In the genomic region with DNA sequence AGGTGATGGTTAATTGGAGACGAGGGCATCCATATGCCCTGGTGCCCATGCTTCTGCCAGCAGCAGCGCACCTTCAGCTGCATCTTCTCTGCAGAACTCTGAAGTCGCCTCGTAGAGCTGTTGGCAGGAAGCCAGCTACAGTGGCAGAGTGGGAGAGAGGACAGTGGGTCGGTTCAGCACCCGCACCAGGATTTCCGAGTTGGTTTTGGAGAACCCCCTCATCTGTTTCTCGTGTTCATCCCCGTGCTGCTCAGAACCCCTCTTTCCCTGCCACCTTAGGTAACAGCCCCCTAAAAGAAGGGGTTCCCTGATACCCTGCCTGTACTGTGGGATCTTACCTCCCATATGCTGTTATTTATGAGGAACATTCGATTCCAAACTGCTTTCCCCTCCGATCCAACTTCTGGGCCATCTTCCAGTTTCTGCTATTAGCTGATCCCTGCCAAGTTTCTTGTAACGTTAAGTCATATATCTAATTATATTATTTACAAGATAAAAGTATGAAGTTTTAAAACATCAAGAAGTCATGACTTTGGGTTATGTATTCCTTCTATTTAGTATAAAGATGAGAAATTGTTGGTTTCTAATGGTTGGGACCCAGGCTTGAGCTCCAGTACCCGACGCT, we compare ENCODE assay signal across 13 mouse cellular contexts. TPM values are rescaled to one million over a fixed set of nuclear protein-coding genes. Genes with fewer than 3 reads are reported as not detected.
DNase-seq lines count a peak whose midpoint lies in the region; ATAC-seq and TF ChIP-seq lines count a peak whose summit lies in the region.
"Had no signal": no experiment of that assay in that cellular context is flagged by ENCODE, and none has a peak within 500 bp of the region (broad histone marks: within the 10 kb centered on the region; RNA-seq: fewer than 3 reads in every experiment).

No protein-coding gene starts in this region.

- no peaks in the 10 kb centered on the region for H3K27me3 ChIP-seq in kidney, postnatal 0 days (ENCODE audit: insufficient read depth, low read length)
- 0 out of 2 replicates have a peak, but pooled peaks cover 9% of the 10 kb centered on the region for H3K27me3 ChIP-seq in liver, postnatal 0 days (ENCODE audit: insufficient read depth, low read length)

- no peak for TF ChIP-seq POLR2A in lung, adult 2 months (IDR thresholded peaks at IDR 0.05; ENCODE audit: borderline replicate concordance, extremely low read depth, low read depth, low read length)

- peak; percentile 59 for DNase-seq in kidney, postnatal 0 days (ENCODE audit: low spot score)
- DNase-seq in kidney, postnatal 25 days: no peak
- DNase-seq in lung, postnatal 10 days: peak; percentile 23
- no peak for DNase-seq in lung, adult 2 months
- DNase-seq in layer of hippocampus, adult 9-11 months: peak; percentile 42
- DNase-seq in right cerebral cortex, postnatal 10 days (ENCODE audit: low spot score in 2 of 2): peak; percentile 56 to 66
- no peak for DNase-seq in liver, postnatal 0 days
- DNase-seq: cerebellum, adult 9-11 months; kidney, adult 11 months had no signal

- ATAC-seq in kidney, postnatal 0 days (replicated peaks; ENCODE audit: low FRiP score, low read depth): no peak
- ATAC-seq in liver, postnatal 0 days: no peak

- WGBS in kidney, postnatal 0 days: 67% methylated on average over 14 of the region's 14 CpGs
- WGBS in lung, adult 2 months: 60% methylated on average over 14 of the region's 14 CpGs
- 81% methylated on average over 14 of the region's 14 CpGs for WGBS in liver, postnatal 0 days (ENCODE audit: insufficient replicate concordance)

- no peak overlapping the region for H3K4me3 ChIP-seq in kidney, postnatal 0 days (replicated peaks; ENCODE audit: low read depth, low read length)
- no peak overlapping the region for H3K4me3 ChIP-seq in lung, adult 2 months (replicated peaks; ENCODE audit: extremely low read depth, low read depth, low read length)
- no peak overlapping the region for H3K4me3 ChIP-seq in liver, postnatal 0 days (ENCODE audit: low read depth, low read length)
- H3K4me3 ChIP-seq: liver, embryonic 15.5 days had no signal

- H3K9me3 ChIP-seq in kidney, postnatal 0 days (replicated peaks; ENCODE audit: low read length): no peaks in the 10 kb centered on the region
- no peaks in the 10 kb centered on the region for H3K9me3 ChIP-seq in liver, postnatal 0 days (ENCODE audit: low read length)
- H3K9me3 ChIP-seq: liver, embryonic 15.5 days had no signal

- H3K4me1 ChIP-seq in kidney, postnatal 0 days (replicated peaks; ENCODE audit: insufficient read depth, low read length): no peaks in the 10 kb centered on the region
- peaks cover 2% of the 10 kb centered on the region; the same call in 1 of the 2 replicates for H3K4me1 ChIP-seq in lung, adult 2 months (ENCODE audit: control insufficient read depth, insufficient read depth, low read length)
- no peaks in the 10 kb centered on the region for H3K4me1 ChIP-seq in liver, postnatal 0 days (ENCODE audit: insufficient read depth)
- H3K4me1 ChIP-seq: liver, embryonic 15.5 days had no signal

- no peaks in the 10 kb centered on the region for H3K36me3 ChIP-seq in kidney, postnatal 0 days (ENCODE audit: insufficient read depth, low read length)
- H3K36me3 ChIP-seq in liver, postnatal 0 days (replicated peaks; ENCODE audit: insufficient read depth, low read length): no peaks in the 10 kb centered on the region
- H3K36me3 ChIP-seq: liver, embryonic 15.5 days had no signal

- no peak overlapping the region for H3K9ac ChIP-seq in kidney, postnatal 0 days (ENCODE audit: low read depth, low read length)
- no peak overlapping the region for H3K9ac ChIP-seq in liver, postnatal 0 days (replicated peaks)
- H3K9ac ChIP-seq: liver, embryonic 15.5 days had no signal

- no peak overlapping the region for H3K27ac ChIP-seq in kidney, postnatal 0 days
- no peak overlapping the region for H3K27ac ChIP-seq in liver, postnatal 0 days (ENCODE audit: low read depth)
- H3K27ac ChIP-seq: liver, embryonic 15.5 days had no signal

- no peak for TF ChIP-seq CTCF in kidney, postnatal 0 days (IDR thresholded peaks at IDR 0.05; ENCODE audit: low read depth)
- no peak for TF ChIP-seq CTCF in lung, adult 2 months (IDR thresholded peaks at IDR 0.05; ENCODE audit: insufficient read depth, low read length)
- TF ChIP-seq CTCF in liver, postnatal 0 days (IDR thresholded peaks at IDR 0.05; ENCODE audit: low read depth): no peak

- TF ChIP-seq EP300 in liver, postnatal 0 days (IDR thresholded peaks at IDR 0.05; ENCODE audit: low read depth): no peak

- no peak overlapping the region for H3K4me2 ChIP-seq in kidney, postnatal 0 days (ENCODE audit: low read length)
- no peak overlapping the region for H3K4me2 ChIP-seq in liver, postnatal 0 days (ENCODE audit: low read depth, low read length)
- H3K4me2 ChIP-seq: heart, embryonic 11.5 days; liver, embryonic 15.5 days had no signal

RNA-seq across cellular contexts. Expression of gene Gm47841, which starts 38.7 kb away (rescaled TPM):
- polyA plus RNA-seq in kidney, postnatal 0 days (2015; fragmentation: Nextera tagmentation; extraction: Ambion mirVana): not detected in 2 replicates
- polyA plus RNA-seq in lung, adult 2 months (2012; rRNA removed): 0.15 and 0.22 TPM in 2 replicates
- polyA plus RNA-seq in liver, postnatal 0 days (2015; fragmentation: Nextera tagmentation; extraction: Ambion mirVana): not detected in 2 replicates
- polyA plus RNA-seq: heart, embryonic 11.5 days; hindbrain, embryonic 11.5 days; liver, embryonic 15.5 days; small intestine, adult 2 months had no signal

Comparison
In these comparisons a context has a peak if more than half of its experiments do, and no peak if none do; other contexts are left out.
1. DNase-seq: peak in kidney, postnatal 0 days (single experiment), lung, postnatal 10 days (single experiment), layer of hippocampus, adult 9-11 months (single experiment) and right cerebral cortex, postnatal 10 days (2 of 2); none in kidney, postnatal 25 days (0 of 2), lung, adult 2 months (single experiment) and liver, postnatal 0 days (single experiment).